Mouse (Mus musculus): ENCODE data around the gene Asb4. TPM values are rescaled to one million over a fixed set of nuclear protein-coding genes. Genes with fewer than 3 reads are reported as not detected.

The Asb4 gene
- polyA plus RNA-seq, 1 experiment from 2014 or later: 12.3 TPM

DNA sequence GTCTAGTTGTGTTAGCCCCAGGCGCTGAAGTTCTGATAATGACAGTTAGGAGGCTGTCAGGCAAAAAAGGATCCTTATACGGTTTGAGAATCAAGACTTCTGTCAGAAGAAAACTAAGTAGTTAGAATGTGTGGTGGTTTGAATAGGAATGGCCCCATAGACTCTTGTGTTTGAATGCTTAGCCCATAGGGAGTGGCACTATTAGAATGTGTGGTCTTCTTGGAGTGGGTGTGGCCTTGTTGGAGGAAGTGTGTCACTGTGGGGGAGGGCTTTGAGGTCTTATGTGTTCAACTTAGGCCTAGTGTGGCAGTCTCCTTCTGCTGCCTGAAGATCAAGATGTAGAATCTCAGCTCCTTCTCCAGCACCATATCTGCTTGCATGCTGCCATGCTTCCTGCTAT lies 43.8 kb downstream of the Asb4 start:
- H3K4me3 ChIP-seq (replicated peaks): no peak overlapping the region
- H3K36me3 ChIP-seq: no peaks in the 10 kb centered on the region; the same call in 1 of the 2 replicates
- 59% methylated on average over 2 of the region's 2 CpGs for WGBS (ENCODE audit: insufficient replicate concordance)
- ATAC-seq (ENCODE audit: low read depth): no peak
- H3K4me1 ChIP-seq (replicated peaks): no peaks in the 10 kb centered on the region
- no peaks in the 10 kb centered on the region for H3K9me3 ChIP-seq (replicated peaks)
- H3K9ac ChIP-seq: no peak overlapping the region
- no peaks in the 10 kb centered on the region for H3K27me3 ChIP-seq
- H3K4me2 ChIP-seq: no peak overlapping the region
- no peak overlapping the region for H3K27ac ChIP-seq
- DNase-seq: no peak

- no peak overlapping the region for H3K9ac ChIP-seq
- H3K4me1 ChIP-seq (replicated peaks): no peaks in the 10 kb centered on the region
- ATAC-seq (ENCODE audit: low read depth) (no peak), DNase-seq (no peak)
- H3K4me3 ChIP-seq (replicated peaks): no peak overlapping the region
- H3K36me3 ChIP-seq: no peaks in the 10 kb centered on the region
- H3K27me3 ChIP-seq: no peaks in the 10 kb centered on the region
- H3K4me2 ChIP-seq: no peak overlapping the region
- H3K27ac ChIP-seq: no peak overlapping the region
- no peaks in the 10 kb centered on the region for H3K9me3 ChIP-seq (replicated peaks)
- WGBS (ENCODE audit: insufficient replicate concordance): 81% methylated on average over 4 of the region's 4 CpGs
Observed at GRCm38 (mm10) chr6:5429562-5429961, 46.4 kb downstream of the Asb4 start.

DNA sequence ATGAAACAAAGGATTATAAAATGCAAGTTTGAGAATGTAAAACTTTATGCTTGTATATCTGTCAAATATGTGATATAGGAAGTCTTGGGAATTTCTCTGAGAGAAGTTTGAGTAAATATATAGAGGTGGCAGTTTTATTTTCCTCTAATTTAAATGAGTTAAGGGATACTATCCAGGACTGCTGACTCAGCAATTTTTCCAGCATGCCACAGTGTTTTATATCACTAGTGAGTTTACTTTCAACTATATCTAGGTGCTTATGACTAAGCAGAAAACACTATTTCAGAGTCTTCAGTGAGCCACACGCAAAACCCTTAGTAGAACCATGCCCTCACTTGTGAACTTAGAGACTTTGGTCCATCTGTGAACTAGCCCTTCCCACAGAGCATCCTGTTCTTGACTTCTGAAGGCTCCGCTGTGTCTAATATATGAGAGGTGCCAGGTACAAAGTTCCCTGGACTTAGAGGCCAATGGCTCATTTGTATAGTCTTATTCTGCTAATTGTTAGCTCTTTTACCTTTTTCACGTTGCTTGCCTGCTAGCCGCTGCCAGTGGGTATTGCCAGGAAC lies 46.9 kb downstream of the Asb4 start:
- WGBS (ENCODE audit: insufficient replicate concordance): 75% methylated on average over 4 of the region's 4 CpGs
- Histone ChIP-seq H3K36me3 (no peaks in the 10 kb centered on the region), H3K4me2 (no peak overlapping the region), H3K4me1 (replicated peaks) (no peaks in the 10 kb centered on the region), H3K4me3 (replicated peaks) (no peak overlapping the region), H3K9me3 (replicated peaks) (no peaks in the 10 kb centered on the region), H3K27ac (no peak overlapping the region), H3K9ac (no peak overlapping the region), H3K27me3 (no peaks in the 10 kb centered on the region)
- DNase-seq (no peak), ATAC-seq (ENCODE audit: low read depth) (no peak)

- ATAC-seq (ENCODE audit: low read depth): no peak
- WGBS (ENCODE audit: insufficient replicate concordance): 53% methylated on average over 2 of the region's 2 CpGs
Observed at GRCm38 (mm10) chr6:5433887-5434286, 50.7 kb downstream of the Asb4 start.

GRCm38 (mm10) chr6:5437757-5438156 lies 54.6 kb downstream of the Asb4 start:
- Histone ChIP-seq H3K4me3 (replicated peaks) (no peak overlapping the region), H3K36me3 (no peaks in the 10 kb centered on the region), H3K4me1 (replicated peaks) (peaks cover 12% of the 10 kb centered on the region), H3K9me3 (replicated peaks) (no peaks in the 10 kb centered on the region), H3K27ac (no peak overlapping the region), H3K4me2 (no peak overlapping the region), H3K9ac (no peak overlapping the region), H3K27me3 (no peaks in the 10 kb centered on the region)
- 44% methylated on average over 4 of the region's 4 CpGs for WGBS (ENCODE audit: insufficient replicate concordance)
- no peak for DNase-seq
- ATAC-seq (ENCODE audit: low read depth): no peak

More at GRCm38 (mm10) chr6:5433887-5434286, 50.7 kb downstream of the Asb4 start:
- Histone ChIP-seq H3K4me2 (no peak overlapping the region), H3K9me3 (replicated peaks) (no peaks in the 10 kb centered on the region), H3K9ac (no peak overlapping the region), H3K36me3 (no peaks in the 10 kb centered on the region), H3K4me3 (replicated peaks) (no peak overlapping the region), H3K4me1 (replicated peaks) (no peaks in the 10 kb centered on the region), H3K27ac (no peak overlapping the region), H3K27me3 (no peaks in the 10 kb centered on the region)
- no peak for DNase-seq

DNA sequence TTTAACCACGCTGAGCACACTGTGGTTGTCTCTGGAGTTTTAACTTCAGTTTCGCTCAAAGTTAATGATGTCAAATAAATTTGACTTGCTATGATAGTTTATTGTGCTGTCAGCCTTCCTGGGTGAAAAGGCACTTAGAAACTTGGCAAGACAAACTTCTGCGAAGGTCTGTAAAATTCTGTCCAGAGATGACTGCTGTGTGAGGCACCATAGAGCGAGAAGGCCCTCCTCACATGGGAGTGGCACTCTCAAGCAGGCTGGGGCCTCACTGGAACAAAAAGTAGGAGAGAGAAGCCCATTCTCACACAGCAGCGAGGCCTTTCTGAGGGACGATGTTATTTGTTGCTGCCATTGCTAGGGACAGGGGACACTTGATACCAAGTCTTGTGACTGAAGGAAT lies 58.0 kb downstream of the Asb4 start:
- Histone ChIP-seq H3K9me3 (replicated peaks) (no peaks in the 10 kb centered on the region), H3K4me2 (no peak overlapping the region), H3K4me3 (replicated peaks) (no peak overlapping the region), H3K9ac (no peak overlapping the region), H3K4me1 (replicated peaks) (peaks cover 25% of the 10 kb centered on the region), H3K27me3 (no peaks in the 10 kb centered on the region), H3K36me3 (no peaks in the 10 kb centered on the region), H3K27ac (no peak overlapping the region)
- DNase-seq (no peak), ATAC-seq (ENCODE audit: low read depth) (no peak)
- 71% methylated on average over 6 of the region's 6 CpGs for WGBS (ENCODE audit: insufficient replicate concordance)

GRCm38 (mm10) chr6:5442316-5443085 lies 59.3 kb downstream of the Asb4 start:
- Histone ChIP-seq H3K4me2 (peak overlapping the region; percentile 46), H3K4me1 (replicated peaks) (peaks cover 33% of the 10 kb centered on the region), H3K27me3 (no peaks in the 10 kb centered on the region), H3K9ac (no peak overlapping the region), H3K36me3 (no peaks in the 10 kb centered on the region), H3K4me3 (replicated peaks) (no peak overlapping the region; the same call in 1 of the 2 replicates), H3K9me3 (replicated peaks) (no peaks in the 10 kb centered on the region), H3K27ac (no peak overlapping the region)
- WGBS (ENCODE audit: insufficient replicate concordance): 7% methylated on average over 14 of the region's 14 CpGs
- ATAC-seq (ENCODE audit: low read depth) (peak; percentile 91), DNase-seq (peak; percentile 60)

GRCm38 (mm10) chr6:5443104-5443863 lies 60.1 kb downstream of the Asb4 start:
- Histone ChIP-seq H3K4me2 (peak overlapping the region; percentile 46), H3K4me3 (replicated peaks) (no peak overlapping the region), H3K27ac (no peak overlapping the region), H3K4me1 (replicated peaks) (peaks cover 33% of the 10 kb centered on the region), H3K36me3 (no peaks in the 10 kb centered on the region), H3K9ac (no peak overlapping the region), H3K9me3 (replicated peaks) (no peaks in the 10 kb centered on the region), H3K27me3 (no peaks in the 10 kb centered on the region)
- no peak for DNase-seq
- ATAC-seq (ENCODE audit: low read depth): peak; percentile 8; the same call in 1 of the 2 replicates
- 32% methylated on average over 13 of the region's 13 CpGs for WGBS (ENCODE audit: insufficient replicate concordance)

DNA sequence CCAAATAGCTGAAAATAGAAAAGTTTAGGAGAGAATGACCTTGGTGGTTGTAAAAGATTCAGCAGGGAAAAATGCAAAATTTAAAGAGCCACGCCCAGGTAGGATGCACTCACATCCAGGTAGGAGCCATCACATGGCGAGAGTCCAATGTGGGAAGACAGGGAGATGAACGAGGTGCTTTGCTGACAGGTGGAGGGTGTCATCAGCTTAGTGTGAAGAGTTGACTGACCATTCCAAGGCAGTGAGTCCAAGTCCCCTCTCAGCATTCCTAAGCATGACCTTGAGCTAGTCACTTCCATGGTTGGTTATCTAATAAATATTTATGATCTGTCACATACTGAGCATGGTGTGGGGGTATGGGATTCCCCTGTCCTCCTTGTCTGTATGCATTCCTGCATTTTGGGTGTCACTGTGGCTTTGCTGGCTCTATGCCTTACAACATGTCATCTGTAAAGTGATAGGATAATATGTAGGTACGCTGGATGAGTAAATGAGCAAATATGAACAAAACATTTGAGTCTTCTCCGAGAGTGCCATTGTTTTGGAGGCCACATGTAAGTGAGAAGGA lies 61.2 kb downstream of the Asb4 start:
- Histone ChIP-seq H3K4me2 (no peak overlapping the region), H3K36me3 (no peaks in the 10 kb centered on the region), H3K4me3 (replicated peaks) (no peak overlapping the region), H3K9ac (no peak overlapping the region), H3K9me3 (replicated peaks) (no peaks in the 10 kb centered on the region), H3K27ac (no peak overlapping the region), H3K4me1 (replicated peaks) (peaks cover 33% of the 10 kb centered on the region), H3K27me3 (no peaks in the 10 kb centered on the region)
- 67% methylated on average over 5 of the region's 5 CpGs for WGBS (ENCODE audit: insufficient replicate concordance)
- DNase-seq: no peak
- ATAC-seq (ENCODE audit: low read depth): no peak

DNA sequence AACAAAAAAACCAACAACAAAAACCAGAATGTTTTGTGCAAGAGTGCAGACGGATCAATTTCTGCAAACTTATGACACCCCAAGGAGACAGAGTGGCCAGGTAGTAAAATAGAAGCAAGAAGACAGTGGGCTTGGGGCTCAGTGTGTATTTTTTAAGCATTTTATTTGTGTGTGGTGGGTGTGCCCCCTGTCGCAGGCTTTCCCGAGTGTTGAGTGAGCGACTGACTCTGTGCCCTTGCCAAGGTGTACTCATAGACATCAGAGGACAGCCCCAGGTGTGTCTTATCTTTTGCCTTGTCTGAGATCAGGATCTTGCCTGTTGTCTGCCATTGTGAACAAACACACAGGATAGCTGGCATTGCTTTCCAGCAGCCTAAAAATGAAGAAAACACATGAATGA lies 63.8 kb downstream of the Asb4 start:
- Histone ChIP-seq H3K9ac (no peak overlapping the region), H3K4me3 (replicated peaks) (no peak overlapping the region), H3K27me3 (no peaks in the 10 kb centered on the region), H3K9me3 (replicated peaks) (no peaks in the 10 kb centered on the region), H3K27ac (no peak overlapping the region), H3K4me2 (no peak overlapping the region), H3K36me3 (no peaks in the 10 kb centered on the region), H3K4me1 (replicated peaks) (peaks cover 28% of the 10 kb centered on the region)
- WGBS (ENCODE audit: insufficient replicate concordance): 84% methylated on average over 4 of the region's 4 CpGs
- DNase-seq (no peak), ATAC-seq (ENCODE audit: low read depth) (no peak)

DNA sequence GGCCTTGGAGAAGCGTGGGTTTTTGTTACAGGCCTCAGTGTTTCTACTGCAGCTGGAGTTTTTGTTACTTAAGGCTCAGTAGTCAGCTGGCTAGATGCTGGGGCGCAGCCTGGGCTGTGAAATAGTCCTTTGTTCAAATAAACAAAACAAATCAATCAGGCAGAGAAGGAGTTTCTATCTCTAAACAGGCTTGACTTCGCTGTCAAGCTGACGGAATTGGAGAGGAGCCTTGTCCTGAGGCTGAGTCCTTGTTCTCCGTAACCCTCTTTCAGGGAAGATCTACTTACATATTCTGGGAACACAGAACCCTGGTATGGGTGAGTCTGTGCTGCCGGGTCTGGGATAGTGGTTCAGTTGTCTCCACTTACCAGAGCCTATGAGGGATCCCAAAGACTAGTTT lies 64.4 kb downstream of the Asb4 start:
- Histone ChIP-seq H3K27me3 (no peaks in the 10 kb centered on the region), H3K36me3 (no peaks in the 10 kb centered on the region), H3K27ac (no peak overlapping the region), H3K9ac (no peak overlapping the region), H3K4me1 (replicated peaks) (peaks cover 23% of the 10 kb centered on the region), H3K4me2 (no peak overlapping the region), H3K9me3 (replicated peaks) (no peaks in the 10 kb centered on the region), H3K4me3 (replicated peaks) (no peak overlapping the region)
- ATAC-seq (ENCODE audit: low read depth) (no peak), DNase-seq (no peak)
- 72% methylated on average over 6 of the region's 6 CpGs for WGBS (ENCODE audit: insufficient replicate concordance)

All from liver, embryonic 13.5 days (tissue).